ENCODE assay signal across 8 mouse cellular contexts in the genomic region with DNA sequence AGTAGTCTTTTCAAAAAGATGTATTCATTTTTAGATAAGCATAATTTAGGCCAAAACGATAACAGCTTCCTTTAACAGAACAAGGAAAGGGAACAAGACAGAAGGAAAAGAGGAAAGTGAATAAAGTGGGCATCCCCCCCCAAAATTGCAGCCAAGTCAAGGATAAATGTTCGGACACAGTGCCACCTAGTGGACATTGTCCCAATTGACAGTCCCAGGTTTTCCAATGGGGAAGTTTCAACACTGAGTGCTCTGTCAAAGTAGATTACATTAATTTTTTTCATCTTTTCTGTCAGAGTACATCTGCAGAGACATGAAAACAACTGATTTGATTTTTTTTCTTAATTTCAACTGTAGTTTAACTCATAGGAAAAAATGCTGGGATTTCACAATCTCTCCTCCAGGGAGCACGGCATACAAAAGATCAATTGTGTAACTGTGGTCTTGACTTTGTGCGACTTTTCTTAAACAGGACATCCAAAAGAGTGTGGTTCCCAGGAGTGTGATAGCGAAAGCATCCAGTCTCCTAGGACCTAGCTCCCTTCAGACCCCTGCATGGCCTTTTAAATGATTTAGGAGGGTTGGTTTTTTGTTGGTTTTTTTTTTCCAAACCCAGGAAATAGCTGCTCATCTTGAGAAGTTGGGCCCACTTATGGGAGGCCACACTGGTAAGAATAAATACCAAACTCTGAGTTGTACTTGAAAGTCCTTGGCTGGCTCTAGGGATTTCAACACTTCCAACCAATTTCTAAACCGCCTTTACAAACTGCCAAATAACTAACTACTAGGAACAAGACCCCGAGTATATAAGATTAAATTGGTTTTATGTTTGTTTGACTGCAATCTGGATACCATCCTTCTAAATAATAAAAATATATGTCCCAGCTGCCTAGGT. TPM values are rescaled to one million over a fixed set of nuclear protein-coding genes. Genes with fewer than 3 reads are reported as not detected.
DNase-seq lines count a peak whose midpoint lies in the region; ATAC-seq and TF ChIP-seq lines count a peak whose summit lies in the region.

No protein-coding gene starts in this region.

- no peaks in the 10 kb centered on the region for H3K27me3 ChIP-seq in liver, postnatal 0 days (ENCODE audit: insufficient read depth, low read length)

- H3K4me1 ChIP-seq in liver, postnatal 0 days (ENCODE audit: insufficient read depth), result no peaks in the 10 kb centered on the region

- H3K9ac ChIP-seq in liver, postnatal 0 days (replicated peaks), result no peak overlapping the region

- no peaks in the 10 kb centered on the region for H3K9me3 ChIP-seq in liver, postnatal 0 days (ENCODE audit: low read length)

- no peak overlapping the region for H3K27ac ChIP-seq in gastrocnemius, adult 2 months
- no peak overlapping the region for H3K27ac ChIP-seq in liver, postnatal 0 days (ENCODE audit: low read depth)

- DNase-seq in gastrocnemius, adult 2 months, result no peak
- no peak for DNase-seq in gastrocnemius, postnatal 14 days
- peak; percentile 51 to 71 for DNase-seq in right cerebral cortex, adult 2 months (ENCODE audit: low spot score in 2 of 2)
- DNase-seq in right cerebral cortex, postnatal 25 days, result no peak
- peak; percentile 13 for DNase-seq in c-Kit-positive CD71-positive TER-119-negative erythroid progenitor cells, embryonic 14.5 days (ENCODE audit: low read depth)
- DNase-seq in liver, postnatal 0 days, result peak; percentile 51
- peak; percentile 6 for DNase-seq in skeletal muscle tissue, adult 2 months (ENCODE audit: low read depth, low spot score)

- no peaks in the 10 kb centered on the region for H3K36me3 ChIP-seq in liver, postnatal 0 days (replicated peaks; ENCODE audit: insufficient read depth, low read length)

- WGBS in liver, postnatal 0 days (ENCODE audit: insufficient replicate concordance), result 41% methylated on average over 7 of the region's 7 CpGs

- TF ChIP-seq EP300 in liver, postnatal 0 days (IDR thresholded peaks at IDR 0.05; ENCODE audit: low read depth), result no peak

- intact Hi-C loops in gastrocnemius, adult 2 months (cut with DNase I), result loop anchor here (5.0 kb wide), 1 partner anchor 1146 kb away; no protein-coding TSS in a partner anchor
- intact Hi-C loops in gastrocnemius, postnatal 14 days (cut with DNase I; ENCODE audit: low total_unique reads), result no loop called here

- H3K4me2 ChIP-seq in liver, postnatal 0 days (ENCODE audit: low read depth, low read length), result no peak overlapping the region

- TF ChIP-seq CTCF in gastrocnemius, adult 2 months (IDR thresholded peaks at IDR 0.05), result peak; percentile 86
- peak; percentile 79 for TF ChIP-seq CTCF in liver, postnatal 0 days (IDR thresholded peaks at IDR 0.05; ENCODE audit: low read depth)

- ATAC-seq in granulocyte monocyte progenitor cell, adult 5-6 weeks (replicated peaks; ENCODE audit: poor library complexity, severe bottlenecking), result peak; percentile 79
- no peak for ATAC-seq in liver, postnatal 0 days

- H3K4me3 ChIP-seq in gastrocnemius, adult 2 months, result no peak overlapping the region
- no peak overlapping the region for H3K4me3 ChIP-seq in liver, postnatal 0 days (ENCODE audit: low read depth, low read length)

RNA-seq across cellular contexts. Expression of a gene that starts 19.7 kb away (rescaled TPM):
- not detected for total RNA-seq in gastrocnemius, adult 2 months (2021)
- total RNA-seq in gastrocnemius, postnatal 14 days (2021), result not detected
- total RNA-seq in granulocyte monocyte progenitor cell, adult 5-6 weeks (2014; fragmentation: Nextera tagmentation), result not detected in 2 replicates
- total RNA-seq in granulocyte monocyte progenitor cell, adult 5-6 weeks (2017), result not detected in 2 replicates
- not detected in 2 replicates for polyA plus RNA-seq in liver, postnatal 0 days (2015; fragmentation: Nextera tagmentation; extraction: Ambion mirVana)

Comparison
In these comparisons a context has a peak if more than half of its experiments do, and no peak if none do; other contexts are left out.
1. DNase-seq: peak in right cerebral cortex, adult 2 months (2 of 2), c-Kit-positive CD71-positive TER-119-negative erythroid progenitor cells, embryonic 14.5 days (single experiment), liver, postnatal 0 days (single experiment) and skeletal muscle tissue, adult 2 months (single experiment); none in gastrocnemius, adult 2 months (single experiment), gastrocnemius, postnatal 14 days (single experiment) and right cerebral cortex, postnatal 25 days (single experiment).